Mouse (Mus musculus) c-Kit-negative CD71-positive TER-119-positive erythroid progenitor cells, embryonic 14.5 days (primary cell): ENCODE results near the gene Myo16.

Experiments used
- DNase-seq: peaks from one replicate; pipeline ENCODE4 v3.0.0-alpha.2; 2013; ENCODE audit warnings: low read depth, low spot score

The Myo16 gene

GRCm38 (mm10) chr8:10153611-10154438, at the start of gene Myo16:
Gene Myo16 (plus strand): TSS chr8:10153911.
- DNase-seq: no peak

GRCm38 (mm10) chr8:10108516-10109271, 45.0 kb upstream of the Myo16 start:
- DNase-seq: no peak

- no peak for DNase-seq
Measured at GRCm38 (mm10) chr8:10122749-10123148, 31.0 kb upstream of the Myo16 start.

GRCm38 (mm10) chr8:10123412-10123811, 30.3 kb upstream of the Myo16 start:
- no peak for DNase-seq

GRCm38 (mm10) chr8:10125684-10126083, 28.0 kb upstream of the Myo16 start:
- DNase-seq: no peak

- DNase-seq: no peak
Measured at GRCm38 (mm10) chr8:10130513-10131414, 22.9 kb upstream of the Myo16 start.

- no peak for DNase-seq
Measured at GRCm38 (mm10) chr8:10139536-10139935, 14.2 kb upstream of the Myo16 start.

GRCm38 (mm10) chr8:10143961-10144360, 9.8 kb upstream of the Myo16 start:
- no peak for DNase-seq

- no peak for DNase-seq
Measured at GRCm38 (mm10) chr8:10151692-10152247, 1.9 kb upstream of the Myo16 start.

- DNase-seq: no peak
Measured at GRCm38 (mm10) chr8:10154439-10154745, 681 bp downstream of the Myo16 start.

GRCm38 (mm10) chr8:10155075-10155474, 1.4 kb downstream of the Myo16 start:
- DNase-seq: no peak

GRCm38 (mm10) chr8:10161106-10161505, 7.4 kb downstream of the Myo16 start:
- no peak for DNase-seq

GRCm38 (mm10) chr8:10164959-10165358, 11.2 kb downstream of the Myo16 start:
- no peak for DNase-seq

GRCm38 (mm10) chr8:10168326-10168725, 14.6 kb downstream of the Myo16 start:
- DNase-seq: no peak

GRCm38 (mm10) chr8:10169894-10170293, 16.2 kb downstream of the Myo16 start:
- DNase-seq: no peak

GRCm38 (mm10) chr8:10171321-10171720, 17.6 kb downstream of the Myo16 start:
- no peak for DNase-seq

- DNase-seq: no peak
Measured at GRCm38 (mm10) chr8:10172278-10172677, 18.6 kb downstream of the Myo16 start.

GRCm38 (mm10) chr8:10173033-10173747, 19.5 kb downstream of the Myo16 start:
- DNase-seq: no peak

- no peak for DNase-seq
Measured at GRCm38 (mm10) chr8:10174201-10174840, 20.6 kb downstream of the Myo16 start.

- DNase-seq: no peak
Measured at GRCm38 (mm10) chr8:10174841-10175680, 21.4 kb downstream of the Myo16 start.
